Mouse (Mus musculus) midbrain, embryonic 16.5 days (tissue): ENCODE measurements around the gene Rchy1. TPM values are rescaled to one million over a fixed set of nuclear protein-coding genes. Genes with fewer than 3 reads are reported as not detected.
"Not testable (repeated sequence)": the region's sequence is repeated elsewhere in the genome, so short reads cannot be mapped to it uniquely, and the experiment has no call there.

Experiments used
- ATAC-seq: fragments of 200-750 bp; cut with Nextera tagmentation; 2 replicates; pipeline ENCODE4 v1.8.0; 2017; ENCODE audit warnings: moderate TSS enrichment
- H3K27ac ChIP-seq: fragments of 300-500 bp; sonication (generic); 2 replicates; pipeline ENCODE4 v1.5.1; 2014; ENCODE audit warnings: mild to moderate bottlenecking, low read length, mixed read lengths
- H3K27me3 ChIP-seq: fragments of 300-500 bp; sonication (generic); 2 replicates; pipeline ENCODE4 v1.6.1; 2014; ENCODE audit warnings: low read depth, low read length, mixed read lengths; ENCODE audit not compliant: control insufficient read depth, insufficient read depth
- H3K36me3 ChIP-seq: fragments of 300-500 bp; sonication (generic); 2 replicates; pipeline ENCODE4 v1.6.1; 2014; ENCODE audit warnings: mild to moderate bottlenecking, low read length, moderate library complexity, mixed read lengths; ENCODE audit not compliant: control insufficient read depth, insufficient read depth
- H3K4me1 ChIP-seq: fragments of 300-500 bp; sonication (generic); 2 replicates; pipeline ENCODE4 v1.6.1; 2014; ENCODE audit warnings: mild to moderate bottlenecking, low read length, mixed read lengths; ENCODE audit not compliant: control insufficient read depth, insufficient read depth
- H3K4me2 ChIP-seq: fragments of 300-500 bp; sonication (generic); 2 replicates; pipeline ENCODE4 v1.6.1; 2014; ENCODE audit warnings: mild to moderate bottlenecking, low read length, mixed read lengths
- H3K4me3 ChIP-seq: fragments of 300-500 bp; sonication (generic); 2 replicates; pipeline ENCODE4 v1.5.1; 2014; ENCODE audit warnings: low read depth, mild to moderate bottlenecking, low read length, moderate library complexity, mixed read lengths
- H3K9ac ChIP-seq: fragments of 300-500 bp; sonication (generic); 2 replicates; pipeline ENCODE4 v1.6.1; 2014; ENCODE audit warnings: low read depth, low read length, mixed read lengths
- H3K9me3 ChIP-seq: fragments of 300-500 bp; sonication (generic); replicated peaks from 2 replicates; pipeline ENCODE4 v1.6.1; 2014; ENCODE audit warnings: mild to moderate bottlenecking, low read length, mixed read lengths; ENCODE audit not compliant: control insufficient read depth, poor library complexity, severe bottlenecking
- WGBS: fragments of 180-500 bp; shearing (Covaris S2); extraction: QIAGEN DNeasy Blood & Tissue Kit; methylation state at CpG from one replicate; pipeline ENCODE4 v1.1.7; 2014; 5-methylcytosine and 5-hydroxymethylcytosine counted together
- polyA plus RNA-seq: library from polyadenylated mRNA; unstranded; fragments of >200 nt; fragmentation: Nextera tagmentation; extraction: Ambion mirVana; gene quantifications from 2 replicates; pipeline ENCODE4 v1.2.1, GENCODE M21; 2015

Rchy1 gene
- polyA plus RNA-seq, 1 experiment from 2014 or later = 70.8 TPM

DNA sequence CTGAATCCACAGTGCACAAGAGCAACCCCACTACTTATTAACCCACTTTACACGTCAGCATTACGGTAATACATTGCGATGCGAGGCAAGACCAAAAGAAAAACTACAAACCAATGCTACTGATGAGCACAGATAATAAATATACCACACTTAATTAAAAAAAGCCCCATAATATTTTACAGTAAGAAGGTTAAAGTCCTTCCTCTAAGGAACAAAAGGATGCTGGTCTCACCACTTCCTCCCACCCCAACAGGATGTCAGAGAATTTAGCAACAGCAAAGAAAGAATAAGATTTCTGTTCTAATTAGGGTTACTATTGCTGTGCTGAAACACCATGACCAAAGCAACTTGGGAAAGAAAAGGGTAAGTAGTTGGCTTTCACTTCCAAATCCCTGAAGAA lies 15.9 kb downstream of the Rchy1 start:
- H3K4me1 ChIP-seq = no peaks in the 10 kb centered on the region
- H3K9ac ChIP-seq = no peak overlapping the region
- no peak overlapping the region for H3K27ac ChIP-seq
- ATAC-seq = no peak
- WGBS = over 99% methylated on average over 4 of the region's 4 CpGs
- H3K4me3 ChIP-seq = no peak overlapping the region
- no peaks in the 10 kb centered on the region for H3K27me3 ChIP-seq
- no peaks in the 10 kb centered on the region for H3K9me3 ChIP-seq
- no peak overlapping the region for H3K4me2 ChIP-seq
- peaks cover 28% of the 10 kb centered on the region for H3K36me3 ChIP-seq

GRCm38 (mm10) chr5:91945609-91946008 lies 17.3 kb downstream of the Rchy1 start:
- H3K27me3 ChIP-seq, H3K9me3 ChIP-seq, H3K9ac ChIP-seq, H3K4me3 ChIP-seq, H3K27ac ChIP-seq, ATAC-seq, H3K4me1 ChIP-seq, H3K4me2 ChIP-seq: not testable (repeated sequence)
- 50% methylated on average over 1 of the region's 1 CpGs for WGBS
- peaks cover 24% of the 10 kb centered on the region for H3K36me3 ChIP-seq

DNA sequence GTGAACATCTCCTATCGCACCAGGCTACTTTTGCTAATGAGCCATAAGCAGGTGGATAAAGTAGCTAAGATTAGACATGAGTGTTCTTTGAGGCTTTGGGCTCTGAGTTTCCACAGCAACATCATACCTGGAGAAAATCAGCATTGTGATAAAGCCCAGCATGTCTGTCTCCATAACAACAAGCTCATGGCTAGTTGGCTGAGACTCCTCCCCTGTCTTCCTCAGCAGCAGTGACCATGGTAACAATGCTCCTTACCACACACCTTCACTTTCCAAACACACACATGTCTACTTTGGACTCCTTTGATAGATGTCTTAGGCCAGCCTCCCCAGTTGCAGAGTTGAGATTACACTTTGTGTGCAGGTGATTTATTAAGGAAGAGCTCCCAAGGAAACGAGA lies 49.6 kb downstream of the Rchy1 start:
- no peak overlapping the region for H3K4me3 ChIP-seq
- H3K27me3 ChIP-seq = no peaks in the 10 kb centered on the region
- H3K9ac ChIP-seq = no peak overlapping the region
- no peak overlapping the region for H3K27ac ChIP-seq
- no peaks in the 10 kb centered on the region for H3K9me3 ChIP-seq
- ATAC-seq = peak; percentile 89
- H3K4me2 ChIP-seq = no peak overlapping the region
- H3K4me1 ChIP-seq = 0 out of 2 replicates have a peak, but pooled peaks cover 2% of the 10 kb centered on the region
- H3K36me3 ChIP-seq = no peaks in the 10 kb centered on the region
- 87% methylated on average over 2 of the region's 2 CpGs for WGBS

- H3K4me1 ChIP-seq = 0 out of 2 replicates have a peak, but pooled peaks cover 2% of the 10 kb centered on the region
- no peak overlapping the region for H3K9ac ChIP-seq
- 0 out of 2 replicates have a peak, but pooled peaks have one; percentile 41 for ATAC-seq
- no peaks in the 10 kb centered on the region for H3K36me3 ChIP-seq
- no peak overlapping the region for H3K27ac ChIP-seq
- no peaks in the 10 kb centered on the region for H3K27me3 ChIP-seq
- H3K4me2 ChIP-seq = no peak overlapping the region
- 69% methylated on average over 13 of the region's 13 CpGs for WGBS
- H3K9me3 ChIP-seq = no peaks in the 10 kb centered on the region
- no peak overlapping the region for H3K4me3 ChIP-seq
Measured at GRCm38 (mm10) chr5:91911384-91912106, 51.3 kb downstream of the Rchy1 start.

DNA sequence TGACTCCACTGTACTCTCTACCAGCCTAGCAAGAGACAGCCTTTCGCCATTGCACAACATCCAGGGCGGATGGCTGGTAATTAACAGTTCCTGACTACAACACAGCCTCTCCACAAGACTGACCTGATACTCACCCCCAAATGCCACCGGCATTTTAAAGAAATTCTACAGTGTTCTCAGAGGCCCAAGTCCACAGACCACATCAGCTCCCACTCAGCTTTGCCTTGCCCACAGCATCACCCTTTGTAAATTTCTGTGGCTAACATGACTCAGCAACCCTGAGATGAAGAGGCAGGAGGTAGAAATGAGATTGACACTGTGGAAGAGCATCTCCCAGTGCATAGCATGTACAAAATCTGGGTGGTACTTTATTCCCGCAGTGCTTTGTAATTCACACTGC lies 52.3 kb downstream of the Rchy1 start:
- H3K9ac ChIP-seq = no peak overlapping the region
- no peaks in the 10 kb centered on the region for H3K36me3 ChIP-seq
- 0 out of 2 replicates have a peak, but pooled peaks cover 2% of the 10 kb centered on the region for H3K4me1 ChIP-seq
- H3K9me3 ChIP-seq = no peaks in the 10 kb centered on the region
- H3K4me2 ChIP-seq = no peak overlapping the region
- no peak overlapping the region for H3K4me3 ChIP-seq
- 94% methylated on average over 4 of the region's 4 CpGs for WGBS
- no peak overlapping the region for H3K27ac ChIP-seq
- no peaks in the 10 kb centered on the region for H3K27me3 ChIP-seq
- no peak for ATAC-seq

DNA sequence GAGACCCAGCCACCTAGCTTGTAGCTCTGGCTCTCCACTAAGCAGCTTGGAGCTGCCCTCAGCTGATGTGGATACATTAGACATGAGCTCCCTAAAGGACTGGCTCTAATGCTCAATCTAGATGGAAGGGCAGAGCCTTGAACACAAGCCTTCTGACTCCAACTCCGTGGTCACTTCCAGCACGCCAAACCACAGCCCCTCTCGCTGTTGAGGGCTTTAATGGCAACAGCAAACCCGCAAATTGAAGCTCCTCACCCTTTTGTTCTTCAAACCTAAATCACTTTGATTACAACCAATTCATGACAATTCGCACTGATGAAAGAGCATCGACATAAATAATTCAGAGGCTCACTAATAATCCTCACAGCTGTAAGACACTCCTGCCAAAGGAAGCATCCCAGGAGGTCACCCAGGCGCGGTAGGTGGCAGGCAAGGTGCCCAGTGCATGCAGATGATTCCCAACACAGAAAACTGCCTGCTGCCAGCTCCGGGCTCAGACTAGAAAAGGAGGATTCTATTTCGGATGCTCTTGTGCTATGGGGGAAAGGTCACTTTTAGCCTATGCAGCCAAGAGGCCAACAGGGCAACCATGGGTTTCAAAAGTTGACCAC lies 53.8 kb downstream of the Rchy1 start:
- peak; percentile 34; the same call in 1 of the 2 replicates for ATAC-seq
- no peak overlapping the region for H3K9ac ChIP-seq
- H3K27ac ChIP-seq = 0 out of 2 replicates have a peak overlapping the region, but pooled peaks have one; percentile 15
- no peaks in the 10 kb centered on the region for H3K9me3 ChIP-seq
- 38% methylated on average over 10 of the region's 10 CpGs for WGBS
- 0 out of 2 replicates have a peak, but pooled peaks cover 2% of the 10 kb centered on the region for H3K4me1 ChIP-seq
- H3K4me2 ChIP-seq = no peak overlapping the region
- no peak overlapping the region for H3K4me3 ChIP-seq
- no peaks in the 10 kb centered on the region for H3K36me3 ChIP-seq
- no peaks in the 10 kb centered on the region for H3K27me3 ChIP-seq

Other genes with a start within 250 kb of the Rchy1 start
- not detected in 2 replicates for gene Odaph, start 24.4 kb upstream of the Rchy1 start, polyA plus RNA-seq
- gene Cdkl2, start 80.8 kb upstream of the Rchy1 start, polyA plus RNA-seq = 14.6 and 19.7 TPM in 2 replicates
- 376 and 385 TPM in 2 replicates for gene G3bp2, start 120.7 kb upstream of the Rchy1 start, polyA plus RNA-seq
- gene Uso1, start 174.9 kb upstream of the Rchy1 start, polyA plus RNA-seq = 38.4 and 46.0 TPM in 2 replicates